ENCODE assay signal across 9 mouse cellular contexts in genomic region chr13:97071626-97072241, GRCm38 (mm10). TPM values are rescaled to one million over a fixed set of nuclear protein-coding genes. Genes with fewer than 3 reads are reported as not detected.
A peak's percentile ranks its signal among the peaks of the same experiment; 100 is the strongest.
DNase-seq lines count a peak whose midpoint lies in the region; ATAC-seq and TF ChIP-seq lines count a peak whose summit lies in the region.
"Had no signal": no experiment of that assay in that cellular context is flagged by ENCODE, and none has a peak within 500 bp of the region (broad histone marks: within the 10 kb centered on the region; RNA-seq: fewer than 3 reads in every experiment).

No protein-coding gene starts in this region.

- peak overlapping the region; percentile 40 for H3K9ac ChIP-seq in embryonic facial prominence, embryonic 15.5 days
- H3K9ac ChIP-seq in hindbrain, embryonic 13.5 days: peak overlapping the region; percentile 90
- peak overlapping the region; percentile 78 for H3K9ac ChIP-seq in limb, embryonic 11.5 days (ENCODE audit: low read length)
- H3K9ac ChIP-seq in neural tube, embryonic 13.5 days: peak overlapping the region; percentile 86

- no peak overlapping the region for H3K27ac ChIP-seq in gastrocnemius, adult 2 months
- no peak overlapping the region for H3K27ac ChIP-seq in embryonic facial prominence, embryonic 15.5 days (replicated peaks)
- peak overlapping the region; percentile 95 for H3K27ac ChIP-seq in hindbrain, embryonic 13.5 days
- H3K27ac ChIP-seq in limb, embryonic 11.5 days (replicated peaks; ENCODE audit: low read depth, low read length): no peak overlapping the region
- peak overlapping the region; percentile 94 for H3K27ac ChIP-seq in neural tube, embryonic 13.5 days (replicated peaks)

- peak overlapping the region; percentile 80 for H3K4me3 ChIP-seq in gastrocnemius, adult 2 months
- peak overlapping the region; percentile 76 for H3K4me3 ChIP-seq in embryonic facial prominence, embryonic 15.5 days (replicated peaks)
- H3K4me3 ChIP-seq in hindbrain, embryonic 13.5 days: peak overlapping the region; percentile 84
- H3K4me3 ChIP-seq in limb, embryonic 11.5 days (ENCODE audit: low read depth, low read length): peak overlapping the region; percentile 56
- H3K4me3 ChIP-seq in neural tube, embryonic 13.5 days: peak overlapping the region; percentile 83

- no peak for TF ChIP-seq CTCF in gastrocnemius, adult 2 months (IDR thresholded peaks at IDR 0.05)

- under 1% methylated on average over 74 of the region's 76 CpGs for WGBS in embryonic facial prominence, embryonic 15.5 days
- WGBS in hindbrain, embryonic 13.5 days: under 1% methylated on average over 58 of the region's 76 CpGs
- WGBS in limb, embryonic 11.5 days: under 1% methylated on average over 55 of the region's 76 CpGs
- under 1% methylated on average over 62 of the region's 76 CpGs for WGBS in neural tube, embryonic 13.5 days

- H3K4me1 ChIP-seq in embryonic facial prominence, embryonic 15.5 days: peaks cover 9% of the 10 kb centered on the region
- peaks cover 10% of the 10 kb centered on the region; the same call in 1 of the 2 replicates for H3K4me1 ChIP-seq in hindbrain, embryonic 13.5 days (replicated peaks)
- H3K4me1 ChIP-seq in limb, embryonic 11.5 days (ENCODE audit: control insufficient read depth, insufficient read depth, low read length): no peaks in the 10 kb centered on the region
- H3K4me1 ChIP-seq in neural tube, embryonic 13.5 days (replicated peaks): peaks cover 18% of the 10 kb centered on the region

- peak; percentile 60 for ATAC-seq in embryonic facial prominence, embryonic 15.5 days (ENCODE audit: insufficient number of reproducible peaks, low FRiP score, low TSS enrichment, low read depth)
- ATAC-seq in hindbrain, embryonic 13.5 days (ENCODE audit: low FRiP score): peak; percentile 90
- ATAC-seq in limb, embryonic 11.5 days (ENCODE audit: insufficient number of reproducible peaks, low FRiP score, low TSS enrichment, low read depth): peak; percentile 40; the same call in 1 of the 2 replicates
- ATAC-seq in neural tube, embryonic 13.5 days (ENCODE audit: low read depth): peak; percentile 85
- ATAC-seq in activated CD4-positive, CD25-positive, alpha-beta regulatory T cell, adult 4 months: no peak

- intact Hi-C loops in gastrocnemius, adult 2 months (cut with DNase I): loop anchor here (5.0 kb wide), 1 partner anchor 716 kb away; no protein-coding TSS in a partner anchor
- intact Hi-C loops in gastrocnemius, postnatal 14 days (cut with DNase I; ENCODE audit: low total_unique reads): no loop called here

- peaks cover 24% of the 10 kb centered on the region for H3K27me3 ChIP-seq in embryonic facial prominence, embryonic 15.5 days
- peaks cover 10% of the 10 kb centered on the region; the same call in 1 of the 2 replicates for H3K27me3 ChIP-seq in hindbrain, embryonic 13.5 days
- H3K27me3 ChIP-seq in limb, embryonic 11.5 days (ENCODE audit: control insufficient read depth, insufficient read depth, low read length): no peaks in the 10 kb centered on the region
- peaks cover 6% of the 10 kb centered on the region; the same call in 1 of the 2 replicates for H3K27me3 ChIP-seq in neural tube, embryonic 13.5 days

- DNase-seq in gastrocnemius, adult 2 months: peak; percentile 17
- no peak for DNase-seq in gastrocnemius, postnatal 14 days
- peak; percentile 48 for DNase-seq in adrenal gland, postnatal 14 days
- peak; percentile 68 for DNase-seq in limb, embryonic 11.5 days (ENCODE audit: low spot score)

- H3K36me3 ChIP-seq in embryonic facial prominence, embryonic 15.5 days: no peaks in the 10 kb centered on the region
- no peaks in the 10 kb centered on the region for H3K36me3 ChIP-seq in hindbrain, embryonic 13.5 days
- no peaks in the 10 kb centered on the region for H3K36me3 ChIP-seq in limb, embryonic 11.5 days (ENCODE audit: control insufficient read depth, insufficient read depth, low read length)
- H3K36me3 ChIP-seq in neural tube, embryonic 13.5 days: no peaks in the 10 kb centered on the region

- no peaks in the 10 kb centered on the region for H3K9me3 ChIP-seq in embryonic facial prominence, embryonic 15.5 days (replicated peaks)
- H3K9me3 ChIP-seq in hindbrain, embryonic 13.5 days: no peaks in the 10 kb centered on the region
- no peaks in the 10 kb centered on the region for H3K9me3 ChIP-seq in limb, embryonic 11.5 days (ENCODE audit: control insufficient read depth, low read length)
- H3K9me3 ChIP-seq in neural tube, embryonic 13.5 days: no peaks in the 10 kb centered on the region

- peak overlapping the region; percentile 98 for H3K4me2 ChIP-seq in embryonic facial prominence, embryonic 15.5 days (replicated peaks)
- H3K4me2 ChIP-seq in hindbrain, embryonic 13.5 days: peak overlapping the region; percentile 70
- peak overlapping the region; percentile 86 for H3K4me2 ChIP-seq in limb, embryonic 11.5 days (ENCODE audit: low read depth, severe bottlenecking)
- peak overlapping the region; percentile 74 for H3K4me2 ChIP-seq in neural tube, embryonic 13.5 days

RNA-seq across cellular contexts. Expression of gene Fam169a, which starts 4.6 kb away (rescaled TPM):
- not detected for total RNA-seq in gastrocnemius, adult 2 months (2021)
- not detected for total RNA-seq in gastrocnemius, postnatal 14 days (2021)
- 4.5 and 5.7 TPM in 2 replicates for total RNA-seq in adrenal gland, postnatal 14 days (2021)
- 1.3 TPM in 2 replicates for polyA plus RNA-seq in embryonic facial prominence, embryonic 15.5 days (2015; fragmentation: Nextera tagmentation; extraction: Ambion mirVana)
- 21.8 and 23.4 TPM in 2 replicates for polyA plus RNA-seq in hindbrain, embryonic 13.5 days (2015; fragmentation: Nextera tagmentation; extraction: Ambion mirVana)
- polyA plus RNA-seq in limb, embryonic 11.5 days (2014; fragmentation: Nextera tagmentation; extraction: Ambion mirVana): 6.1 and 8.0 TPM in 2 replicates
- polyA plus RNA-seq in neural tube, embryonic 13.5 days (2015; fragmentation: Nextera tagmentation; extraction: Ambion mirVana): 22.1 and 22.2 TPM in 2 replicates
- under 1 TPM; 0.56 to 0.71 TPM for polyA plus RNA-seq in activated CD4-positive, CD25-positive, alpha-beta regulatory T cell, adult 4 months (2017; shearing (Covaris generic))

RNA-seq across cellular contexts. Expression of gene Gm6169, which starts 27.3 kb away (rescaled TPM):
- 1 to 10 TPM in 1 of 2 experiments, not detected in 1; 7.3 TPM for total RNA-seq in gastrocnemius, adult 2 months (2021)
- 1 to 10 TPM in 1 of 2 experiments, not detected in 1; 8.9 TPM for total RNA-seq in gastrocnemius, postnatal 14 days (2021)
- total RNA-seq in adrenal gland, postnatal 14 days (2021): 0.33 TPM in 1 of 2 replicates, not detected in the other
- 2.3 and 12.4 TPM in 2 replicates for polyA plus RNA-seq in embryonic facial prominence, embryonic 15.5 days (2015; fragmentation: Nextera tagmentation; extraction: Ambion mirVana)
- polyA plus RNA-seq in hindbrain, embryonic 13.5 days (2015; fragmentation: Nextera tagmentation; extraction: Ambion mirVana): 0.86 and 1.8 TPM in 2 replicates
- 1.7 and 2.4 TPM in 2 replicates for polyA plus RNA-seq in limb, embryonic 11.5 days (2014; fragmentation: Nextera tagmentation; extraction: Ambion mirVana)
- polyA plus RNA-seq in neural tube, embryonic 13.5 days (2015; fragmentation: Nextera tagmentation; extraction: Ambion mirVana): 0.95 and 1.4 TPM in 2 replicates
- polyA plus RNA-seq in activated CD4-positive, CD25-positive, alpha-beta regulatory T cell, adult 4 months (2017; shearing (Covaris generic)): 1 to 10 TPM; 5.1 to 9.7 TPM

RNA-seq across cellular contexts. Expression of gene 1700029F12Rik, which starts 37.6 kb away (rescaled TPM):
- total RNA-seq in gastrocnemius, adult 2 months (2021): not detected
- total RNA-seq in gastrocnemius, postnatal 14 days (2021): not detected
- total RNA-seq in adrenal gland, postnatal 14 days (2021): not detected in 2 replicates
- not detected in 2 replicates for polyA plus RNA-seq in embryonic facial prominence, embryonic 15.5 days (2015; fragmentation: Nextera tagmentation; extraction: Ambion mirVana)
- polyA plus RNA-seq in hindbrain, embryonic 13.5 days (2015; fragmentation: Nextera tagmentation; extraction: Ambion mirVana): not detected in 2 replicates
- not detected in 2 replicates for polyA plus RNA-seq in limb, embryonic 11.5 days (2014; fragmentation: Nextera tagmentation; extraction: Ambion mirVana)
- not detected in 2 replicates for polyA plus RNA-seq in neural tube, embryonic 13.5 days (2015; fragmentation: Nextera tagmentation; extraction: Ambion mirVana)
- not detected for polyA plus RNA-seq in activated CD4-positive, CD25-positive, alpha-beta regulatory T cell, adult 4 months (2017; shearing (Covaris generic))
- total RNA-seq: hematopoietic stem cell, adult 5-6 weeks had no signal

Comparison
In these comparisons a context has a peak if more than half of its experiments do, and no peak if none do; other contexts are left out.
1. H3K27ac ChIP-seq: peak in hindbrain, embryonic 13.5 days (single experiment) and neural tube, embryonic 13.5 days (single experiment); none in gastrocnemius, adult 2 months (single experiment), embryonic facial prominence, embryonic 15.5 days (single experiment) and limb, embryonic 11.5 days (single experiment).
2. H3K9ac ChIP-seq: peak in every context shown above with its lines; median percentile 90 in hindbrain, embryonic 13.5 days; 86 in neural tube, embryonic 13.5 days; 78 in limb, embryonic 11.5 days; 40 in embryonic facial prominence, embryonic 15.5 days.
3. Peak in every context shown above with its lines, with median percentiles within 50 percentile points of each other: H3K4me3 ChIP-seq and H3K4me2 ChIP-seq.